Mouse (Mus musculus) left cerebral cortex, adult 2 months (tissue): ENCODE results near the gene Ranbp9. TPM values are rescaled to one million over a fixed set of nuclear protein-coding genes. Genes with fewer than 3 reads are reported as not detected.

ENCODE experiments used
- DNase-seq, 2 experiments: peaks; one replicate each; pipeline ENCODE4 v3.0.0; 2021 to 2022; ENCODE audit warnings: low spot score in 2 of 2, mixed read lengths in 1 of 2; ENCODE audit errors: extremely low spot score in 1 of 2
- H3K27ac ChIP-seq: fragments of 200-600 bp; 2 replicates; pipeline ENCODE4 v1.8.1; 2022
- H3K4me3 ChIP-seq: fragments of 200-600 bp; 2 replicates; pipeline ENCODE4 v1.8.1; 2022
- CTCF ChIP-seq: fragments of 200-600 bp; IDR thresholded peaks from 2 replicates; pipeline ENCODE4 v1.8.1; 2022; ENCODE audit warnings: antibody characterized with exemption, mild to moderate bottlenecking, moderate library complexity
- intact Hi-C: fragments of 180-260 bp; cut with DNase I; formaldehyde crosslinking; loops from one replicate; pipeline ENCODE4 v1.15.1; 2025
- long read RNA-seq, 2 experiments: library from polyadenylated mRNA; stranded (forward); transcript quantifications; one replicate each; pipeline ENCODE4 v2.0.0; 2021; ENCODE audit warnings: borderline mapping rate in 2 of 2
- total RNA-seq, 2 experiments: library from RNA; stranded (reverse); gene quantifications; 2 replicates each; pipeline ENCODE4 v1.2.3; 2021

Ranbp9 gene
- 100 to 1,000 TPM; 102 to 105 TPM for total RNA-seq
- long read RNA-seq, experiment 1, transcript Ranbp9-201 (14 exons, 3,371 nt): major isoform, 88 of 98 reads
- long read RNA-seq, experiment 1, partial matches to known transcripts: 4 of 98 reads
- long read RNA-seq, experiment 1, other reads (novel, unspliced or antisense): 6 of 98 reads
- long read RNA-seq, experiment 2, transcript Ranbp9-201 (14 exons, 3,371 nt): major isoform, 64 of 77 reads
- long read RNA-seq, experiment 2, partial matches to known transcripts: 3 of 77 reads
- long read RNA-seq, experiment 2, other reads (novel, unspliced or antisense): 10 of 77 reads

GRCm38 (mm10) chr13:43480957-43481858 is at the start of gene Ranbp9:
Gene Ranbp9, minus strand, starts transcription at chr13:43481282.
- peak; percentile 4 for TF ChIP-seq CTCF
- Histone ChIP-seq H3K4me3 (peak within 1 kb of the TSS; percentile 88), H3K27ac (peak within 1 kb of the TSS; percentile 95)
- peak; percentile 78 to 80 for DNase-seq
- intact Hi-C loops: loop anchor here (2.0 to 5.0 kb wide), 4 partner anchors 36 to 298 kb away; partner anchors contain the start of gene Gfod1

- no peak for TF ChIP-seq CTCF
- intact Hi-C loops: loop anchor here (2.0 kb wide), 1 partner anchor 49 kb away; the partner anchor contains the start of gene Ranbp9
- no peak overlapping the region for H3K4me3 ChIP-seq
- DNase-seq: peak in 1 of 2 experiments; percentile 70
- peak overlapping the region; percentile 89 for H3K27ac ChIP-seq
These were observed 49.2 kb upstream of the Ranbp9 start for GRCm38 (mm10) chr13:43530129-43530831.

DNA sequence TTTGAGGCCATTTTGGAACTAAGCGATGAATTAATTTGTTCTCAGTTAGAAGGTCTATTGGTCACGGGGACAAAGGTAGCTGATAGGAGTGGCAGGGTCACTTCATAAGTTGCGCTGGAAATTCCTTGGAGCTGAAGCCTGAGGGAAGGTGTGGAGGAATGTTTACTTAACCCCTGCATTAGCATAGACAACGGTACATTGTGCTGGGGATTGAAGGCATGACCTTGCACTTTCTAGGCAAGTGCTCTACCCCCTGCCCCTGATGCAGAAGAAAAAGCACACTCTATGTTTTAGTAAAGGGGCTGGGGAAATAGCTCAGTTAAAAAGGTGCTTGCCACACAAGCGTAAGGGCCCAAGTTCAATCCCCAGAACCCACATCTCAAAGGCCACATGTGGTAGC is 45.2 kb upstream of the Ranbp9 start:
- Histone ChIP-seq H3K4me3 (no peak overlapping the region), H3K27ac (peak overlapping the region; percentile 93)
- intact Hi-C loops: no loop called here
- no peak for DNase-seq
- TF ChIP-seq CTCF: no peak

- Histone ChIP-seq H3K4me3 (no peak overlapping the region), H3K27ac (peak overlapping the region; percentile 93)
- intact Hi-C loops: no loop called here
- TF ChIP-seq CTCF: no peak
- peak; percentile 58 to 59 for DNase-seq
These were observed 44.5 kb upstream of the Ranbp9 start for GRCm38 (mm10) chr13:43525363-43526134.

- TF ChIP-seq CTCF: no peak; the same call in 1 of the 2 replicates
- Histone ChIP-seq H3K27ac (peak overlapping the region; percentile 93), H3K4me3 (no peak overlapping the region)
- DNase-seq: no peak
- intact Hi-C loops: no loop called here
These were observed 43.6 kb upstream of the Ranbp9 start for GRCm38 (mm10) chr13:43524491-43525362.

DNA sequence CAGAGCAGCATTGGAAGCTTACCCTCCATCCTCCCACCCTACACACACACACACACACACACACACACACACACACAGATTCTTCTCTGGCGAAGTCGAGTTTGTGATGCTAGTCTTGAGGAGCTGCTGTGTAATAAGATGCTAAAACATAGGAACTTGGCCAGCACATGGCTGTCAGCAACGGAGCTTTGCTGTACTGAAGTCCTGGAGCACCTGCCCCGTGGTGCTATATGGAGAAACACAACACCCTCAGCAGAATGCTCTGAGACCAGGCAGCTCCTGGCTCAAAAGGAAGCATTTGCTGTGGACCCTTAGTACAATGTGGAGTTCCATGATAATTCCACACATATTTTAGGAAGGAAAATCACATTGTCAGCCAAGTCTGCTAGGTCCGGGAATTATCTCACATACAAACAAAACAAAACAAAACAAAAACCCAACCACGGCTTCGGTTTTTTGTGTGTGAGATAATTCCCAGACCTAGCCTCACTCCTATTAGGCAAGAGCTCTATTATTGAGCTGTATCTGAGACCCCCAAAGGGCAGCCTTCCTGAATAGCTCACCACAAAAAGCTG is 42.9 kb upstream of the Ranbp9 start:
- peak overlapping the region; percentile 93 for H3K27ac ChIP-seq
- intact Hi-C loops: no loop called here
- TF ChIP-seq CTCF: no peak
- no peak for DNase-seq
- no peak overlapping the region for H3K4me3 ChIP-seq

DNA sequence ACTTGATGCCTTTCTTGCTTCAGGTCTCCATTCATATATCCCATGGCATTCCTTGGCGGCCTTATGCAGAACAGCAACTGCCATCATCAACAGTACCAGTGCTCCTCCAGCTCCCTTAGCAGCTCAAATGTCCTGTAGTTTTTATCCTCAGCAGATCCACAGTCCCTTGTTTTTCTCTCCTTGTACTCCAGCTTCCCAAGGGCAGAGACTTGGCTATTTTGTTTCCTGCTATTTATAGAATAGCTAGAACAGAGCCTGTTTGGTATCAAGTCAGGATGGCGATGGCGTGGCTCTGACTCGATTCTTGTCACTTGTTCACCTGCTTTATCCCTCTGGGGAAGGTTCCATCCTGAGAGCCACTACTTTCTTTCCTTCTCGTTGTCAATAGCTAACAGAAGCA is 40.9 kb upstream of the Ranbp9 start:
- Histone ChIP-seq H3K27ac (no peak overlapping the region), H3K4me3 (no peak overlapping the region)
- intact Hi-C loops: no loop called here
- TF ChIP-seq CTCF: no peak
- DNase-seq: no peak

DNA sequence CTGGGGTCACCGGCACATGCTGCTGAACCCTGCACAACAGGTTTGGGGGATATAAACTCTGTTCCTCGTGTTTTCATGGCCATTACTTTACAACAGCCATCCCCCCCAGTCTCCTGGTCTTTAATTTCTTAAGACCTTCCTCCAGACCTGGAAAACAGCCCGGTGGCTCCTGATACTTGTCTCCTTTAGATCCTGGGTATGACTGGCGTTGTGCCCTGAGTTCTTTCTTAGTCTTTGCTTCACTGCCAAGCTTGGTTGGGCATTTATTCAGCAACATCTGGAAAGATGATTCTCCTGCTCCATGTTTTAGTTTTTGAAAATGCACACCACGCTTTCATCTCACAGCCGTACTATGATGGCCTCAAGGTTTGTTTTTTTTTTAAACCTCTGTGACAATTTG is 38.2 kb upstream of the Ranbp9 start:
- no peak for TF ChIP-seq CTCF
- no peak overlapping the region for H3K4me3 ChIP-seq
- DNase-seq: no peak
- H3K27ac ChIP-seq: no peak overlapping the region
- intact Hi-C loops: loop anchor here (5.0 kb wide), 1 partner anchor 37 kb away; the partner anchor contains the start of gene Ranbp9

DNA sequence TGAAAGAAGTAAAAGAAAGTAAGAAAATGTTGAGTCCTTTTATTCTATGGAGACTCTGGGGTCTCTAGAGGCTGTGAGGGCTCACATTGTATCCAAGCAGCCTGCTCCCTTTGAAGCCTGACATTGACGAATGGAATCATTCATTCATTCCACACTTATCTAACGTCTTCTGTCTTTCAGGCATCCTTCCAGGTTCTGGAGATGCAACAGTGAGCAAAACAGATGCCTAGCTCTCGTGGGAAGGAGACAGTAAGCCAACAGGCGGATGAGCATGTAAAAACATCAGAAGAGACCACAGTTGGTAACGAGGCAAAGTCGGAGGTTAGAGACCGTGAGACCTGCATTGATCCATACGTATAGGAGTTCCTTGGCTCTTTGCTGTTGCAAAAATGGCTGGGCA is 36.3 kb upstream of the Ranbp9 start:
- Histone ChIP-seq H3K27ac (peak overlapping the region; percentile 85), H3K4me3 (no peak overlapping the region)
- intact Hi-C loops: loop anchor here (5.0 kb wide), 1 partner anchor 35 kb away; the partner anchor contains the start of gene Ranbp9
- no peak for TF ChIP-seq CTCF
- DNase-seq: no peak

DNA sequence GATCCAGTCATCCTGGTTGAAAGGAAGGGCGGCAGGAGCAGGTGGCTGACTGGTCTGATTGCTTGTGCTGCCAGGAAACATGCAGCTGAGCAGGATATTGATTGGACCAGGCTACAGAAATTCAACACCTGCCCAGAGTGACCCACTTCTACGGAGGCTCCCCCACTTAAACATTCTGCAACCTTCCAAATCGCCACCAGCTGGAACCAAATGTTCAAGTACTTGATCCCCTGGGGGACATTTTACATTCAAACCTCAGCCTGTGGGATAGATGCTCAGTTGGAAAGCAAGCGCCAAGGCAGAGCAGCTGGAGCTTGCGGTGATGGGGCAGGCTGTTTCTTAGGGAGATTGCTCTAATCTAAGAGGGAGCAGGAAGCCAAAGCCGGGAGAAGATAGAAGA is 35.8 kb upstream of the Ranbp9 start:
- H3K27ac ChIP-seq: peak overlapping the region; percentile 85
- no peak for DNase-seq
- H3K4me3 ChIP-seq: no peak overlapping the region
- intact Hi-C loops: loop anchor here (5.0 kb wide), 1 partner anchor 35 kb away; the partner anchor contains the start of gene Ranbp9
- TF ChIP-seq CTCF: no peak
